Mouse (Mus musculus) retina, adult 2 months (tissue): ENCODE measurements around the gene Olfr761.
"Not testable (repeated sequence)": the region's sequence is repeated elsewhere in the genome, so short reads cannot be mapped to it uniquely, and the experiment has no call there.

Experiments
- DNase-seq: peaks from one replicate; pipeline ENCODE4 v3.0.0-alpha.2; 2012; ENCODE audit warnings: low read depth, low spot score

Olfr761 gene

DNA sequence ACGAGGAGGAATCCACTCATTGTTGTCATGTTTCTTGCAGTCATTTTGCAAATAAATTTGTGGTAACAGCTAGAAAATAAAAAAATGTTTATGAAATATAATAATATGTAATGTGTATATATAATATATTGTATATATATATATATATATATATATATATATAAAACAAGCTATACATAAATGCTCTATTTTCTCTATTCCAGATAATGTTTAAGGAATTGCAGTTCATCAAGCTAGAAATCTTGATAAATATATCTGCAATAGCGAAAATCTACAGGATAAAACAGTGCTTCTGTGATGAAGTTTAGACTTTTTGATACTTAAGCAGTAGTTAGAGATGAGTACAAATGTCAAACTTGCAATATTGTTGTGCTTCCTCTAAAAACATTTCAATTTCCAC lies at the start of gene Olfr761:
Gene Olfr761, minus strand, starts transcription at position 101 of the 400 bp plus-strand sequence.
- no peak for DNase-seq

DNA sequence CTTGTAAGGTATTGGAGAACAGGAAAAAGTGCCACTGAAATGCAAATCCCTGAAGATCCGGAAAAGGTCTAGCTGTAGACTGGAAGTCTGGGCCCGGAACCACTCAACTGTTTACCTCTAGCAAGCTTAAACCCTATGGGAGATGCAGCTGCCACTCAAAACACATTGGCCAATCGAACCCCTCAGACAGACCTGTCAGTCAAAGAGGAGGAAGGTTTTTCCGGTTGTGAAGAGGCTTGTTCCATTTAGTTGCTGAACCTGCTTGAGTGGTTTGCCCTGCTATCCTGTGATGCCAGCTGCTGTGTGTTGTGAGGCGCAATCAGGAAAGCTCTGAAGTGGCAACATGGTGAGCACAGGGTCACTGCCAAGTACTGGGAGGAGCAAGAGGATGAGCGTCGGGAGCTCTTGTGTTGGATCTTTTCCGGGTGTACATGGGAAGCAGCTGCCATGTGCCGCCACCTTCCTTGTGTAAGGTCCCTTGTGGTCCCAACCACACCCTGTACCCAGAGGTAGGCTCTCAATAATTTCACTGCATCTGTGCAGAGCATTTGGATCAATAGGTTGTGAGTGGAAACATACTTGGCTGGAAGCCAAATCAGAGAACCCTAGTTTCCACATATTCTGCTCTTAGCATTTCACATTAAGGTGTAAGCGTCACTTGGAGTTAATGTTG lies 42.9 kb upstream of the Olfr761 start:
- DNase-seq: no peak

DNA sequence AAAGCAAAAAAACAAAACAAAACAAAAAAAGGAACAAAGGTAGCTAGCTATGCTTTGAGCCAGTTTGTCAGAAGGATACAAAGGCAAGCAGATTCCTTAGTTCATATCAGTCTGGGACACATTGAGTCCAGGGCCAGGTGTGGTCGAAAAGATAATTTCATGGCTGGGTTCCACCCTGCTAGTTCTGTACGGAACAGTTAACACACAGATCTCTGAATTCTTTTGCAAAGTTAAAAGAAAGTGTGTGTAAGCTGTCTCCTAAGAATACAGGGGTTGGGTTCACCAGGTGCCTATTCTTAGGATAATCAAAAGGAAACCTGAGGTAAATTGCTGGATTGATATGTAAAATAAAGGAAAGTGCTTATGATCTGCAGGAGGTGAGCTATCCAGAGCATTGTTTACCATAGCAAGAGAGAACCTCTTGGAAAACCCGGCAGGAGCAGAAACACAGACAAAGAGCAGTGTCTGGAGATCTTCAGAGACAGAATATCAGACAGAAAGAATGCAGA lies 37.6 kb upstream of the Olfr761 start:
- DNase-seq: no peak

DNA sequence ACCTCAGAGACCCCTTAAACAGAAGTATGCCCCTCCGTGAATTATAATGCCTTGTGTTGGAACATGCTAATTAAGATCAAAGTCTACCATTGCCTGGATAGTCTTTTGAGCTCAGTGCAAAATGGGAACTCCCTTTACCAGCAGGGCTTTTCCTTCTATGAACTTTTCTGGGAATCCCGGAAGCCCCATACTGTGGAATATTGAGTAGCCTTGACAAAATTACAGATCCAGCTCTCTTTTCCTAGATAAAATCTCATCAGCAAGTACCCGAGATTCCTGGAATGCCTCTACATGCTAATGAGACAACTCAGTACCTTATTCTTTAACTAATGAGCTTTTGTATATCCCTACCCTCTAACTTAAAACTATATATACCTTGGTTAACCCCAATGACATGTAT lies 20.7 kb upstream of the Olfr761 start:
- no peak for DNase-seq

DNA sequence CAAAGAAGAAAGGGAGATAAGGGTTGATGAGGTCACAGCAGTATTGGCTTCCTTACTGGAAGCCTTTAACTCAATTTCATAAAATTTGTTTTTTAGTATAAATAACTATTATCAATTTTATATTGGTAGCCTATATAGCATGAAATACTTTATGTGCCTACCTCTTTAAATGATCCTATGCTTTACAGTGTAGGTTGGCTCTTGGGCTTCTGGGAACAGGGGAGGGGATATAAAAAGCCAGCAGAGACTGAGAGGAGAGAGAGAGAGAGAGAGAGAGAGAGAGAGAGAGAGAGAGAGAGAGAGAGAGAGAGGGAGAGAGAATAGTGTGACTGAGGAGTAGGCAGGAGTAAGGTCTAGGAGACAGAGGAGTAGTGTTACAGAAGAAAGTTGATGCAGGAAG lies 32.6 kb downstream of the Olfr761 start, which contains the start of gene Olfr128:
Gene Olfr128, plus strand, starts transcription at position 301 of the 400 bp plus-strand sequence.
- no peak for DNase-seq

DNA sequence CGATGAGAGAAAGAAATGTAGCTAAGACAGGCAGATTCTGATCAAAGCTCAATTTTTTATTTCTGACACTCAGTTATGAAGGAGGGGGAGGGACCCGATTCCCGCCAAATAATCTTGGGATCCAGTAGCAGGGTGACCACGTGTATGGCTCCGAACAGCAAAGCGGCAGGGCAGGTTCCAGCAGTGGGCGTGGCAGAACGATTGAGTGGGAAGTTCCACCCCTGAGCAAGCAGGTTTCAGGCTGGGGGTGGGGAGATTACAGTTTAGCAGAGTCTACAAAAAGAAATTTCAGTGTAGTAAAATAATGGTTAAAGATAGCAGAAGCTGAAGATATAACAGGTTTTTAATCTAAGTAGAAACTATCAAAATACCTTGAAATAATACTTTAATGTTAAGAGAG lies 46.1 kb downstream of the Olfr761 start:
- not testable (repeated sequence) for DNase-seq
